Mouse (Mus musculus) c-Kit-positive CD71-positive TER-119-negative erythroid progenitor cells, embryonic 14.5 days (primary cell): ENCODE measurements around the gene Dagla.

ENCODE experiments used
- DNase-seq: peaks from one replicate; pipeline ENCODE4 v3.0.0-alpha.2; 2013; ENCODE audit warnings: low read depth

Dagla gene

DNA sequence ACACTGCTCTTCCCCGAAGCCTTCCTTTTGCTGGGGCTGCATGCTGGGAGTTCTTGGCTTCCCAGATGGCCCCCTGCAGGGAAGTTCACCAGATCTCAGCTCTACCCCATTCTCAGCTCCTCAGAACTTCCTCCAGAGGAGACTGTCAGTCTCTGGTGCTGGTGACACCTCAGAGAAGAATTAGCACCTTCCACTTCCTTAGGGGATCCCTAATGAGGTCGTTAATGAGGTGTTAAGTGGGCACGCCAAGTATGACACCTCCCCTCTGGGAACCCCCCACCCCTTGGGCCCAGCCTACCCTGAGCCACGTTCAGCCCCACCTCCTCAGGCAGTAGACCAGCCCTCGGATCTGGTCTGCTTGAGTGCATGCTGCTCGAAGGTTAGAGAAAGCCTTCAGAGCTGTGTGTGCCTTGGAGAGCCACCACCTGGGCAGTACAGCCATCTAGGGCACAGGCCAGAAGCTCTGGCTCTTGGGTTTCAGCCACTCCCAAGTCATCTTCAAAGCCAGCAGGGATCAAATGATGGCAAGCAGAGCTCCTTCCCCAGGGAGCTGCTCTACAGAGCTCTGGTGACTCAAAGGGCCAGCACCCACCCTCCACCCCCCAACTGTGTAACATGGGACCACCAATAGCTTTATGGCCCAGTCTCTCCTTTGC is 25.9 kb downstream of the Dagla start:
- no peak for DNase-seq

DNA sequence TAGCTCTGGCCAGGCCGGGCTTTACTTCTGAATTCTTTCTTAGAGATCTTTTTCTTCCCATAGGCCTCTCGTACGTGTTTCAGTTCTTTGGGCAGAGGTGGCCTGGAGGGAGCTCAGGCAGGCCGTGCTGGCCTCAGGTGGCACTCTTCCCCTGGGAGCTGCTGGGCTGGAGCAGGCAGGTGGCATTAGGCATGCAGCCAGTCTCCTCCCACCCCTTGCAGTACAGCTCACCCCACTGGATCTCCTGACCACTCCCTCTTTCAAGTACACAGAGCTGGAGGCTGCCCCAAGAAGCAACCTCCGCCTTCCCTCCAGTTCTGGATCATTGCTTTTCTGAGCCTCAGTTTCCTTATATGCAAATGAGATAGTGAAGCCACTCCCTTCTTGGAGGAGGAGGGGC is 26.9 kb downstream of the Dagla start:
- DNase-seq, result no peak

DNA sequence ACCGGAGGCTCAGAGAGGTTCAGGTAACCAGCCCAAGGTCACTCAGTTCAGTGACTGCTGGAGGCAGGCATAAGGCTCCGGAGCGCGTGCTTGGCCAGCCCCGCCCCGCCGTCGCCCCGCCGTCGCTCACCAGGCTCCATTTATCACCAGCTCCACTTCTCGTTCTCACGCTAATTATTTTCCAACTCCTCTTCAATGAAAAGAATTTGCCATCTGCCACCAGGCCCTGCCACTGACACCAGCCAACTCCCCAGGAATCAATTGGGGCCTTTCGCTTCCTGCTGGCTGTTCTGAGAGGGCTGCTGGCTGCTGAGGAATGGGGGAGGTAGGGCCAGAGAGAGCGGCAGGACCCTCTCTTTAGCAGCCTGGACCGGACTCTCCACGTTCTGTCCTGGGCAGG is 27.3 kb downstream of the Dagla start:
- no peak for DNase-seq

DNA sequence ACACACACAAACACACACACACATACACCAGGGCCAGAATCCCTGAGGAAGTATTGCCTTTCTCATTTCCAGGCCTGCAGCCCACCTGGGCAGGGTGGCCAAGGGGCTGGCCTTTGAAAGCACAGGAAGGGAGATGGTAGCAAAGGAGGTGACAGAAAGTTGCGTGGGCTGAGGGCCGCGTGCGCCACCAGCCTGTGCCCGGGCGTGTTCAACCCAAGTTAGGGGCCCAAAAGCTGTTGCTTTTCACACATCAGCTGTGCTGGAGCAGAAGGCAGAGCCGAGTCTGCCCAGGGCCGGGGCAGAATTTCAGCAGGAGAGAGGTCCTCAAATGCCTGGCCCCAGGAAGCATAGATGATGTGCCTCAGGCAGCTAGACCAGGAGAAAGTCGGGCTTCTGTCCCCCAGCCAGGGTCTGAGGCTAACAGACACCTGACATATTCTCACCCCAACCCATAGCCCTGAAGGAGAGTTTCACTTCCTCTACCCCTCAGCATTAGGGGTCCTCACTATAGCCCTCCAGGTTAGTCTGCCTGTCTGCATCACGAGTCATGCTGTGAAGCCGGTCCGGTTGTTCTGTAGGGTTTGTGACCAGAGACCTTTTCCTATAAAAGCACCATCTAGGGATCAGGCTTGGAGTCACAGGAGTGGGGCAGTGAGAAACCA is 28.1 kb downstream of the Dagla start:
- no peak for DNase-seq

DNA sequence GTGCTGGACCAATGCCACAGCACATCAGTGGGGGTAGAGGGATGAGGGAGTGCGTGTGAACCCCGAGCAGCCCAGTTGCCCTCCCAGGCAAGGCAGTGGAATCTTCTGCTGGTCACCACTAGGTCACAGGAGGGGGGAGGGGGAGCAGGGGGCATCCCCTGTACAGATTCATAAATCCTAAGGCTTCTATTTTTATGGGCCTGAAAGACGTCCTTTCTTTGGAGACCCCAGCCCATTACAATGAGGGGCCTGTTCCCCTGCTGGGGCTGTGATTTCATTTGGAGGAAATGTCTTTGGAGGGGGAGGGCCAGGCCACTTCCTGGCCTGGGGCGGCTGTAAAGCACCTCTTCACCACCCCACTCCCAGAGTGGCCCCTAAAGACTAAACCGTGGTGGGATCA is 30.6 kb downstream of the Dagla start:
- DNase-seq, result no peak

DNA sequence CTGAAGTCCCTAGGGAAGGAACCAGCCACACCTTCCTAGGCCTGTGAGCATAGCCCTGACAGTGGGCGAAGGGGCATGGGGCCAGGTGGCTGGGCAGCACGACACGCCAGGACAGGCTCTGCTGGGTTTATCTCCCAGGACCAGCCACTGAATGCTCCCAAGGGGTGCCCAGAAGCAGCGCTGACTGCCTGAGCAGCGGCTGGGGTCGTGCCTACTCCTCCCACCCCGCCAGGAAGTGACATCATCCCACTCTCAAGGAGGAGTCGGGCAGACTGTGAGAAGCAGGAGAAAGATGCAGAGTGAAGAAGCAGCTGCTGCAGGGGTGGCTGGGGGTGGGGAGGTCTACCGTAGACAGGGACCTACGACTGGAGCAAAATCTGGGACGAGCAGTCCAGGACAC is 31.9 kb downstream of the Dagla start:
- no peak for DNase-seq

DNA sequence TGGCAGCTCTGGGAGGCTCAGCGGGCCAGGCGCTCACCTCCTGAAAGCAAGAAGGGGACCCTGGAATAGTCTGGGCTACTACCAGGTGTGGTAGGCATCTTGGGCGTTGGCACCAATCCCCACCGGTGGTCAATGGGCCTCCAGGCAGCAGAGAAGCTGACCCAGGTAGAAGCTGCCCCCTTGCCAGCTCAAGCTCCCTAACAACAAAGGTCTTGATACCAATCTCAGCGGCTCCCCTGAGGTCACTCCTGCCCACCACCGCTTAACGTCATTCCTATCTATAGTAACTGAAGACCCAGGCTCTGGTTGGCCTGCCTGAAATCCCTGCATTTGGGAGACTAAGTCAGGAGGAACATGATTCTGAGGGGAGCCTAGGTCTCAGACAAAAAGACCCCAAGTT is 33.1 kb downstream of the Dagla start:
- DNase-seq, result no peak

DNA sequence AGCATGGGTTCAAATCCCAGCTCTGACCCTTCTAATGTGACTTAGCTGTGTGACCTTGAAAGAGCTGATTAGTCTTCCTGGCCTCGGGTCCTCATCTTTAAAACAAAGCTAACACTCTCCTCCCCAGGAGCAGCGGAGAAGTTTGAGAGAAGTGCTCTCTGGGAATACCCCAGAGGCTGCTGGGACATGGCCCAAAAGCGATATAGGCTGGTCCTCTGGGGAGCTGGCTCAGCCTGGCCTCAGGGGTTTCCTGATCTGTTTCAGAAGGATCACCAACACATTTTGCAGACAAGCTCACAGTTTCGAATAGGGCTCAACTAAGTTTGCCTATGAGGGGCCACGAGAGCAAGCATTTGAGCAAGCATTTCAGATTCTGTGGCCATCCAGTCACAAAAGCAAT is 34.3 kb downstream of the Dagla start:
- DNase-seq, result no peak

DNA sequence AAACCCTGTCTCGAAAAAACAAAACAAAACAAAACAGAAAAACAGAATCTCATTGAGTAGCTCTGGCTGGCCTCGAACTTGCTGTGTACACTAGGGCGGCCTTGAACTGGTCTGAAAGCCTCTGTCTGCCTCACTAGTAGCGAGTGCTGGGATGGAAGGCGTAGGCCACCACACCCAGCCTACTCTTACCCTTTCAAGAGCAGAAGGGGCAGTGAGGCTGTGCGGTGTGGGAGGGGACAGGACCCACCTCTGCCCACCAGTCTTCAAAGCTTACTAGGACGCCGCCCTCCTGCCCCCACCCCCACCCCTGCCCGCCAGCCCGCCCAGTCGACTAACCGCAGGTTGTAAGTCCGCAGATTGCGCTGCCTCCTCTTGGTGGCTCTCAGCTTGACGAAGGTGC is 35.8 kb downstream of the Dagla start:
- no peak for DNase-seq

DNA sequence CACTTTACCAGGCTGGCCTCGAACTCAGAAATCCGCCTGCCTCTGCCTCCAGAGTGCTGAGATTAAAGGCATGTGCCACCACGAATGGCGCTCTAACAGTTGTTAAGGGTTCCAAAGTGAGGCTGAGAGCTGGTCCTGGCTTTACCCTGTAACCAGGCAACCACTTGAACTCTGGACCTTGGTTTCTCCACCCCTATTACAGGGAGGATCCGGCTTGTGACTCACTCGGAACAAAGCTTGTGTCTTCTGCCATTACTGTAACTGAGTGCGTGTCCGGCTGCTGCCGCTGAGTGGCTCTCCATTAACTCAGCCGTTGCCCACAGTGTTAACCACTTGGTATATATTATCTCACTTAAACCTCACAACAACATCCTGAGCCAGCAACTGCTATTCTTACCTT is 36.7 kb downstream of the Dagla start:
- no peak for DNase-seq

DNA sequence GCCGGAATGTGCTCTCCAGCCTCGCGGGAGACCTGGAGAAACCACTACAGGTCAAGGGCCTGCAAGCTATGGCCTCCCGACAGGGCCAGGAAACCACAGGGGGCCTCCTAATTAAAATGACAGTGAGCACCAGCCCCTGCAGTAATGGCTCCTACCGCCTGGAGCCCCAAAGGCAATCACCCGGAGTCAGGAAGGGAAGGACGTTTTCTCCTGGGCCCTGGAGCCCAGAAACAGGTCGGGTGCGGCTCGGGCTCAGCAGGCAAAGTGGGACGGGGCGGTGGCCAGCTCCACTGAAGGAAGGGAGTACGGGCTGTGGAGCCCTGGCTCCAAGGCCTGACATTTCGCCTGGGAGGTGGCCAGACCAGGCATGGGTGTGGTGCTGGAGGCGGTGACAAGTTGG is 37.6 kb downstream of the Dagla start:
- DNase-seq, result no peak

DNA sequence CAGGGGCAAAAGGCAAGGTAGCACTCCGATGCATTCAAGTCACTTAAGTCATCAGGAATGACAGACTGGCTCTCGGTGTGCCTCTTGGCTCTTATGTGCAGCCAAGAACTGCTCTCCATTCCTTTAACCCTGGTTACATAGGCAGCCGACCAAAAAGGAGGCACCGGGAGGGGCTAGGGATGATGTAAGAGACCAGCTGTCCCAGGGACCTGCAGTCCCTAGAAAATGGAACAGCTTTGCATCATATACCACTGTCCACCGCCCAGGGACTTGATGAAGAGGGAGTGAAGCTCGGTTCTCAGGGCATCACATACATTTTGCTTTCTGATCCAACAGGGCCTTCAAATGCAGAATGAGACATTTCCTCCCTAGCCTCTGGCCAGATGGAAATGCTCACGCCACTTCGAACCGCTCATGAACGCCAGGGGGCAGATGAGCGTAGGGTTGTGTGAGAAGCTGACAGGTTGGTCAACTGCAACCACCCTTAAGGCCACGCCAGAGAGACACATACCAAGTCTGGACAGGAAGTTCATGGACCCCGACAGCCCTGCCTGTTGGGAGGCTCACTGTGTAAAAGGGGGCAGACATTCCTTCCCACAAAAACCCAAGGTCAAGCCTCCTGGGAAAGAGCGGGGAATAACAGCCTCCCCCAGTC is 38.4 kb downstream of the Dagla start:
- peak; percentile 27 for DNase-seq

DNA sequence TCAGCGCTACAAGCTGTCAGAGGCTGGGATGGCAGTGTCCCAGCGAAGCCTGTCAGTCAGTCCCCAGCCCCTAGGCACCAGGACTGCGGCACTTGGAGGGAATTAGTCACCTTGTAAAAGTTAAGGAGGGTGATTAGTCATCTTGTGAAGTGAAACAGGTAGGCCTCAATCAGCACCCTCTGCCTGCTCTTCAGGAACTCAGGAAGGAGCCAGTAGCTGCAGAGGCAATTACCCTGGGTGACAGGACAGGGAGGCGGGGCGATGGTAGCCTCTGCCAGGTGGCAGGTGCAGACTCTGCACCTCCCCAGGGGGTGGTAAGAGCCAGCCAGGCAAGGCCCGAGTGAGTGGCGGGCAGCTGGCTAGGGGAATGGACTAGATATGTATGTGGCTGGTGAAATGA is 43.3 kb downstream of the Dagla start:
- no peak for DNase-seq

DNA sequence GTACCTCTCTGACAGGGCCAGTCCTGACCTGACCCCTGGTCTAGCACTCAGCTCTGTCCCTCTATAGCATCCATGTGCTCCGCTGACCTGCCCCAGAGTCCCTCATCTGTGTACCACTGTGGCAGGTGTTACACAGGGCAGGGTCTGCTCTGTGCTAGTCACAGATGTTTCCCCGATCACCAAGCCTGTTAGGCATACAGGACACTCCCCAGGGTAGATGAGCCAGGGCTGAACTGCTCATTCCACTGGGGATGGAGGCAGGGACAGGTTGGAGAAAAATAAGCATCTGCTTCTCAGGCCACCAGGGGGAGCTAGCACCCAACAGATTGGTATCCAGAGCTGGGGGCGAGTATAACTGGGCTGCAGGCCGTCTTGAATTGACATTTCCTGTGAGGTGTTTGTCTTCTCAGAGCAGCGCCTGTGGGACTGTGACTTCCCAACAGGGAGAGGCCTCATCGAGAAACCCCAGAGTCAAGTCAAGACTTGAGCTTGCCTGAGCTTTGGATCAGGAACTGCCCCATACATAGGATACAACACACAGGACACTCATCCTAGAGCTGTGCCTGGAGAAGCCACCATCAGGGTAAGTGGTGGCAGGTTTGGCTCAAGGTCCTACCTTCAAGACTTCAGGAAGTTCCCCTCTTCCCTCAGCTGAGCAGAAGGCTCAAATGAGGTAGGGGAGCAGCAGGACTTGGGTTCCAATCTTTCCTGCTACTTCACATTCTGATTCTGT is 46.2 kb downstream of the Dagla start:
- DNase-seq, result peak; percentile 42

DNA sequence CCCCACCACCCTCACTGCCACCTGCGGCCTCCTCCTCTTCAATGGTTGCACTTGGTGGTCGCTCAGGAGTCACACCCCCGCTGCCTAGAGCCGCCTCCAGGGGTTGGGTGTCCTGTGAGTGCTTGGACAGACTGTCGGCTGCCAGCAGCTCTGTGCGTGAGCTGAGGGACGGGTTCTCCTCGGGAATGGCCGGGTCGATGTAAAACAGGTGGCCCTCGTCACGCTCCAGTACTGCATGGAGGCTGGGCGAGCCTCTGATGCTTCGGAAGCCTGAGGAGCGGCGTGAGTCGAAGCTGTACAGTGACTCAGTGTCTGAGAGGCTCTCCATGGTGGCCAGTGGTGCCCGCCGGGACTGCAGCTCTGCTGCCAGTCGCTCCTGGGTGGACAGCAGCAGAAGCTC is 56.5 kb downstream of the Dagla start:
- DNase-seq, result no peak

DNA sequence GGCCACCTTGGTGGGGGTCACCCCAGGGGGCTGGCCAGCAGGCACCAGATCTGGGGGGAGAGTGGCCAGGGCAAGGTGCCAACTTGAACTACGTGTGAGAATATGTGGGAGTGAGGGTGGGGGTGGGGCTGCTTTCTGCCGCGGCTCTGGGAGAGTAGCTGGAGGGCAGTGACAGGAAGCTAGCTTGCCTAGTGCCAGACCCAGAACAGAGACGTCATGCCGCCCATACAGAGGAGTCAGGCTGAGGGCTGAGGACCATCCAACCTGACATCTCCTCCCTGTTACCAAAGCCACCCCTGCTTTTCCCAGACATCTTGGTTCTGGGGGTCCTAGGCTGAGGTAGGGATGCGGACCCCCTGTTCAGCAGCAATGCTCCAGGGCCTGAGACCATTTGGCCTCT is 57.5 kb downstream of the Dagla start:
- DNase-seq, result no peak

DNA sequence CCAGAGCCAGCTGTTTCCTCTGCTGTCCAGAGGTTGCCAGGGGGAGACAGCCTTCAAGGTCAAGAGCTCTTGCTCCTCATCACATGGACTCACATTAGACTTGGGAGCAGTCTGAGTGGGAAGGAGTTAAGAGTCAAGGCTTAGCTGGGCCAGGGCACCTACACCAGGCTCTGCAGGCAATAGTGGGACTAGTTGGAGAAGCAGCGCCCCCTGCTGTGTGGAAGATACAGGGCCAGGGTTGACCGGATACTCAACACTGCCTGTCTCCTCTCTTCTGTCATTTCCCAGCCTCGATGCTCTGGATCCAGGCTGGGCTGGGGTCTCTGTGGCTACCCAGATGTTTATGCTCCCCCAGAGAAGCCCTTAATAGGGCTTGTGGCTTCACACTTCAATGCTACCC is 60.5 kb downstream of the Dagla start:
- DNase-seq, result peak; percentile 24

DNA sequence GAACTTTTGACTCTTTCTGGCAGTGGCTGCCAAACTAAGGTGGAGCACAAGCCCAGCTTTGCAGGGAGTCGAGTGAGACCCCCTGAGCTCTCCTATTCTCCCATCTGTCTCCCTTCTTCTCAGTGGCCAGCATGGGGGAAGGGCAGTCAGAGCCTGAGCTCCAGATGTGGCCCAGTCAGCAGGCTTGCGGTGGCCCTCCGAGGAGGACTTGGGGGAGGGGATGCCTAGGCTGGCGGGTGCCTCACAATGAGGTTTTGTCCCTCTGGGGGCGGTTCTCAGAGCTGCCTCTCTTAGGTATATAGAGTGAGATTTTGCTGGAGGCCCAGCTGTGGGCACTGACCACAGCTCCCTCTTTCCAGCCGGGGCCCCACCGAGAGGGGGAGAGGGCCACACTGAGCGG is 61.8 kb downstream of the Dagla start:
- no peak for DNase-seq

DNA sequence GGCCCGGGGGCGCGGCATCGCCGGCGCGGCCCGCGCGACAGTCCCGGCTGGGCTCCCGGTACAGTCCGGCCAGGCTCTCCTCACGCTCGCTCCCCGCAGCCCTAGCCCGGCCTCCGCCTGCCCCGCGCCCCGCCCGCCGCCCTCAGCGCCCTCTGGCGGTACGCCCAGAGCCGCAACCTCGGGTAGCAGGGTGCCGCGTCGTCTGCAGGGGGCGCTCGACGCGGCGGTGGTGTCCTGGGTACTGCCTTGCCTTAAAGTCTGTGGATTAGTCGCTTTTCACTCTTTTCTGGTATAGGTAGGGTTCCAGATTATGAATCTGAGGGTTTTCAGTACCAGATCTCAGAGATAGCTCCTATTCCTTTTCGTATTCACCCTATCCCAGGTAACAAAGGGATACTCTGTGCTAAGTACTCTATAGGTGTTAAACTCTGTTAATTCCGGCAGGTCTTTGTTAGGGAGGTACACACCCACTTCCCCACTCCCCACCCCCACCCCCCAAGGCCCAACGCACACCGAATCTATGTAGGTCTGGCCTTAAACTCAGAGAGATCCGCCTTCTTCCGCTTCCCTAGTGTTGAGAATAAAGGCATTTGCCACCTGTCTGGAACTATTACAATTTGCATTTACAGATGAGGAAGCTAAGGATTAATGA is 63.9 kb downstream of the Dagla start, which contains the start of gene Myrf:
TSS of gene Myrf (minus strand) at position 95 of the 652 bp plus-strand sequence.
- DNase-seq, result peak; percentile 59

DNA sequence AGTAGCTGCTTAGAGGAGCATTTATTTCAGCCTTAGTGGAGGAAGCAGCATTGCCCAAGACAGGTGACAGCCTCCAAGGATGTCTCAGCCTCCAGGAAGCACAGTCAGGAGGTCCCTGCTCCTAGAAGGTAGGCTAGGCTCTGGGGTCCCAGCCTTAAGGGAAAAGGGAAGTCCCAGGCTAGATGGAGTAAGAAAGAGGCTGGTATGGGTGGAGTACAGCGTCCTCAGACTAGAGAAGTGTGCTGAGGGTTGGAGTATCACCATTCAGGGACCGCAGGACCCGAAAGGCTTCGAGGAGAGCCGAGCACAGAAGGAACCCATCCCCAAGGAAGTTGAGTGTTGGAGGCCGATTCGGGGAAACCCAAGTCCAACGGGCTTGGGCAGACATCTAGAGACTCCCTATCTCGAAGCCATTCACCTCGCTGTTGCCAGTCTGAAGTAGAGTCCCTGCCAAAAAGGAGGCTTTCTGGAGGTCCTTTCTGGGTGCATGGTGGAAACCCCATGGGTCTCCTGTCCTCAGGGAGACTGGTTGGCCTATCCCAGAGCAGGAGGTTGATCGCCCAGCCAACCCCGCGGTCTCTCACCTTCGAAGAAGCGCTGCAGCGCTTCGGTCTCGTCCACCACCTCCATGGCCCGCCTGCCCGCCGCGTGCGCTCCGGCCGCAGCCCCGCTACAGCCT is 64.6 kb downstream of the Dagla start:
- DNase-seq, result no peak

DNA sequence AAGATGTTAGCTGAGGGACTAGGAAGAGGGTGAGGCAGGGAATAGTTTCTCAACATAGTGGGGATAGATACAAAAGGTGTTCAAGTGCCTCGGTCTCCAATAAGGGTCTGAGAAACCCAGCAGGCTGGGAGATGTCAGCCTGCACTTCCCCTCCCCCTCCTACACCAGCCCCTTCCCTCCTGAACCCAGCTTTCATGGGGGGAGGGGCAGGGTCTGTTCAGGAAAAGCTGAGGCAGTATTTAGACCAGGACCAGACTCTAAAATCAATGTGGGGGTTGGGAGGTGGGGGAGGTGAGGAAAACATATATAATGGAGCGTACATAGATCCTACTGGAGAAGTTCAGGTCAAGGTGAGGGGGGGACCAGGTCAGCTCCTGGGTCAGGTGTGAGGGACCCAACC is 65.3 kb downstream of the Dagla start:
- no peak for DNase-seq

DNA sequence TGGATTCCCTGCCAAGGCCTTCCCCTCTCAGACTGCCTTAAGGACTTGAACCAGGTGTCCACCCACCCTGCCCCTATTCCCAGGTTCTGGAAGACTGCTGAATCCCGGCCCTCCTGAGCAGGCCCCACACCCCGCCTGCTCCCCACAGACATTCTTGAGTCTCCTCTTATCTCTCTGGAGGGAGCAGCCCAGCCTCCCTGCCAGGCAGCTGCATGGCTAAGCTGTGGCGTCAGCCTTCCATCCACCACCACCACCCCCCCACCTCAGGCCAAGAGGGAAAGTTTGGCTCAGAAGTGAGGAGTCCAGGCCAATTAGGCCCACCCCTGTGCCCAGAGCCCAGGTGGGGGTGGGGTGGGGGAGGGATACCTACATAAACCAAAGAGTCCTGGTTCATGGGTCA is 66.2 kb downstream of the Dagla start:
- DNase-seq, result no peak
